Mouse (Mus musculus) 3134 (cell line): ENCODE measurements at regions not wholly inside any gene's neighbourhood (a gene's known extent, or its start where the extent isn't known, plus 50 kb on each side); places are given as distances from the start of the nearest gene placed in this dataset.
"Not testable (repeated sequence)": the region's sequence is repeated elsewhere in the genome, so short reads cannot be mapped to it uniquely, and the experiment has no call there.

ENCODE experiments used
- DNase-seq: peaks from one replicate; pipeline ENCODE4 v3.0.0-alpha.2; 2011; ENCODE audit warnings: low spot score; ENCODE audit not compliant: insufficient read length; ENCODE audit errors: extremely low read depth

- no peak for DNase-seq
These were observed 1171.6 kb upstream of the Pcdh20 start for GRCm38 (mm10) chr14:89642836-89643235.

DNA sequence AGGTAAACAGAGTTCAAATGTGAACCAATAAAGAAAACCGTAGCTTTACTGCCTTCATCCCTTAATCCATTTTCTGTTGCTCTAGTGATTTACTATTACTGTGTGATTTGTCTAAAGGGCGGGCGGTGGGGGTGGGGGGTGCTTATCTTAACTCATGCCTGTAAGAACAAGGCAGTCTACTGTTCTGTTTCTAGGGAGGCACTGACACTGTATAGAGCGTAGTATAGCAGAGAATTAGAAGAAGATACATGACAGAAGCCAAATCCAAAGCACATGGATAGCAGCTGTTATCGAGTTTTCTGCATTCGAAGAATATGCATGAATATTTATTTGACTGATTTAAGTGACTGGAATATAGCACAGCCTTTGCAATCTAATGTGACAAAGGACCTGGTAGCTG is 1168.1 kb upstream of the Pcdh20 start:
- DNase-seq, result no peak

- no peak for DNase-seq
These were observed 1165.5 kb upstream of the Pcdh20 start for GRCm38 (mm10) chr14:89636689-89637088.

- DNase-seq, result no peak
These were observed 1163.4 kb upstream of the Pcdh20 start for GRCm38 (mm10) chr14:89634559-89635124.

GRCm38 (mm10) chr14:89633654-89634053 is 1162.5 kb upstream of the Pcdh20 start:
- no peak for DNase-seq

GRCm38 (mm10) chr14:89610670-89611069 is 1139.5 kb upstream of the Pcdh20 start:
- DNase-seq, result peak; percentile 30

- not testable (repeated sequence) for DNase-seq
These were observed 1138.7 kb upstream of the Pcdh20 start for GRCm38 (mm10) chr14:89609666-89610448.

DNA sequence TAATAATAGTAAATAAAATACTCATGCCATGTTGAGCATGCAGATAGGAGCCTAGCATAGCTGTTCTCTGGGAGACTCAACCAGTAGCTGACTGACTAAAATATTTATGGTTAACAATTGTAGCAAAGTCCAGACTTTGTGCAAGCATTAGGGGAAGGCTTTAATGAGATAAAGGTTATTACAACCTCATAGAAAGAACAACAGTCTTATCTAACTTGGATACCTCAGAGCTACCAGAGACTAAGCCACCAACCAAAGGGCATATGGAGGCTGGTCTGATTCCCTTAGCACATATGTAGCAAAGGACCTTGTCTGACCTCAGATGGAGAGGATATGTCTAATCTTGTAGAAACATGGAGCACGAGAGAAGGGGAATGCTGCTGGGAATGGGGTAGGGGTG is 1136.4 kb upstream of the Pcdh20 start:
- DNase-seq, result no peak

DNA sequence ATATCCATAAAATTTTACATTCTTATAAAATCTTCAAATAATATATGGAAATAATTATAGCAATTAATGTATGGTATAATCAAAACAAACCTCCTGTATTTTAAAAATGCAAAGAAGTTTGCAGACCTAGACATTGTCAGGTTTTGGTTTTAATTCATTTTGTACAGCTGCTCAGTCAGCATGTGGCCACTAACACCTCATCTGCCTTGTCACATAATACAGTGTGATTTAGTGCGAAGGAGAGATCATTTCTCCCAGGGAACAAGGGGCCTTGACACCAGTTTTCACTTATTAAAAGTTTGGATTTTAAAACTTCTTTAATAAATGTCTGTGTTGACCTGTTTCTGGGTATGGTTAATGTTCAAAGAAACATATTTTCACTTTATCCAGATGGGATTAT is 1126.6 kb upstream of the Pcdh20 start:
- no peak for DNase-seq

GRCm38 (mm10) chr14:89573576-89573975 is 1102.4 kb upstream of the Pcdh20 start:
- no peak for DNase-seq

GRCm38 (mm10) chr14:89571703-89572102 is 1100.5 kb upstream of the Pcdh20 start:
- no peak for DNase-seq

DNA sequence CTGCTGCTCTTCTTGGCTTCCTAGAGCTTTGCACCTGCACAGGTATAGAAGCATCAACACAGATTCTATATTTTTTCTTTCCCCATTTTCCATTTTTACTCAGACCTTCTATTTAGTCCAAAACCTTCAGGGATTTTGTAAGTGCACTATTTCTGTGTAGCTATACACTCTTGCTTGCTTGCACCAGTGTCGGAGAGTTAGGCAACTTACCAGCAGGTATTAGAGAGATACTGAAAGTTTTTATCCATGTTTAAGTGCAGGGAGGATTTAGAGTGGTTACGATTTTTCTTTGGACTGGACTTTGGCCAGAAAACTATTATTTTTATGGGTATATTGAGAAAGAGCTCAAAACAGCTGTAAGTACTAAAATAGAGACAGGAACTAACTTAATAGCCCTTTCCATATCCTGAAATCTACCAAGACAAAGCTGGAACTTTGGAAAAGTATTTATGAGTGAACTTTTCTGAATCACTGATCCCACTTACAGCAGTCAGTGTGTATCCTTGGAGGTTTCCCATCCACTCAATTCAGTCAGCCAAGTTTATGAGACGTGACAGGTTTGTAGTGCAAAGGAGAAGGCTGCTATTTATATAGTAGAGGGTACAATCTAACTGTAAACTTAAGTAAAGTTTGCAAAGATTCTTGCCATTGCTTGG is 1088.8 kb upstream of the Pcdh20 start:
- DNase-seq, result no peak

DNA sequence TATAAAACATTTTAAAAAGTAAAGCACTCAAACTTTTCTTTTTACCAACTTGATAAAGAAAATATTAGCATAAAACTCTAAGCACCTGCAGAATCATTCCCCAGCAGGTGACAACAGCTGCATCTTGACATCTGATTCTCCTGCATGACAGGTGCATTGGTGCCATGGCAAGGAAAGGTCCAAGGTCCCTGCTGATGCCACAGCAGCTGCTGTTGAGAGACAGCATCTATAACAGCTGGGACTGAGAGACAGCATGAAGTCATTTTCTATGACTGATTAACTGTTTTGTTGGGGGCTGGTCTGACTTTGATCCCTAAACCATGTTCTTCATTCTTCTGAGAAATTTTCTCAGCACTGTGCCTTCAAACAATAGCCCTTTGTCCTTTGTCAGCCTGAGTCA is 1086.1 kb upstream of the Pcdh20 start:
- no peak for DNase-seq

- no peak for DNase-seq
These were observed 1085.0 kb upstream of the Pcdh20 start for GRCm38 (mm10) chr14:89556245-89556644.

GRCm38 (mm10) chr14:89554127-89554526 is 1082.9 kb upstream of the Pcdh20 start:
- no peak for DNase-seq
